Mouse (Mus musculus): ENCODE measurements at regions not wholly inside any gene's neighbourhood (a gene's known extent, or its start where the extent isn't known, plus 50 kb on each side); places are given as distances from the start of the nearest gene placed in this dataset.

- no peak for DNase-seq (ENCODE audit: inconsistent ontology term)
These were observed 558.9 kb downstream of the Otol1 start for GRCm38 (mm10) chr3:70566140-70566857.

GRCm38 (mm10) chr3:70594785-70595184, 587.4 kb downstream of the Otol1 start:
- DNase-seq (ENCODE audit: inconsistent ontology term): no peak

Measured in Muller cell, postnatal 12 days (primary cell).